Mouse (Mus musculus): Measurements from ENCODE around the gene Pigr. TPM values are rescaled to one million over a fixed set of nuclear protein-coding genes. Genes with fewer than 3 reads are reported as not detected.

Pigr gene
- total RNA-seq, 1 experiment from 2014 or later: 1.5 TPM

DNA sequence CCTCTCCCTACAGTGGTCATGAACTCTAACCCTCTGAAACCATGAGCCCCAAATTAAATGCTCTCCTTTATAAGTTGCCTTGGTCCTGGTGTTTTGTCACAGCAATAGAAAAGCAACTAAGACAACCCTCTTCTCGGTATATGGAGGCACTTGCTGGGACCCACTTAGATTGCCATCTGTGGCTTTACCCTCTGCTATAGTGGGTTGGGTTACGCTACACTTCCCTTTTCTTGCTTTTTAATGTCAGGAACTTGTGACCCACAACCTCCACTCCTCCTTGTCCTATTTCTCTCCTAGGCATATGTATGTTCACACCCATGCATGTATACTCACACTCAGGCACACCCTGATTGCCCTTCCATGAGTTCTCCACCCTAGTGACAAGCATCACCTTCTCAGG is 46.4 kb downstream of the Pigr start:
- ATAC-seq (ENCODE audit: extremely low read depth, insufficient number of reproducible peaks, low FRiP score, poor library complexity, severe bottlenecking): no peak

DNA sequence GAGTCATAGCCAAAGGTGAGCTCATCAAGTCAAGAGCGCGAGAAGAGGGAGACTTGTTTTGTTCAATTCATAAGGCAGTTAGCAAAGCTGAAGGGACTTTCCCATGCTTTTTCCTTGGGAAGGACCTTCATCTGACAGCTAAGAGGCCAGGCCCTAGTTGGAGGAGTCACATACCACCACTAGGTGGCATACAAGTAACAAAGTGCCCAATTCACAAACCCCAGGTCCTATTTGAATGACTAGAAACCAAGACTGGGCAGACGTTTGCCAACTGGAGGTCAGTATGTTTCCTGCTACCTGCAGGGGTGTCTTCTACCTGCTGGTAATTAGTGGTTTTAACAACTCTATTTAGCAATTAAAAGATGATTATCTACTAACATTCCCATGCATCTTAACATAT is 48.7 kb downstream of the Pigr start:
- peak; percentile 22; the same call in 1 of the 2 replicates for ATAC-seq (ENCODE audit: extremely low read depth, insufficient number of reproducible peaks, low FRiP score, poor library complexity, severe bottlenecking)

DNA sequence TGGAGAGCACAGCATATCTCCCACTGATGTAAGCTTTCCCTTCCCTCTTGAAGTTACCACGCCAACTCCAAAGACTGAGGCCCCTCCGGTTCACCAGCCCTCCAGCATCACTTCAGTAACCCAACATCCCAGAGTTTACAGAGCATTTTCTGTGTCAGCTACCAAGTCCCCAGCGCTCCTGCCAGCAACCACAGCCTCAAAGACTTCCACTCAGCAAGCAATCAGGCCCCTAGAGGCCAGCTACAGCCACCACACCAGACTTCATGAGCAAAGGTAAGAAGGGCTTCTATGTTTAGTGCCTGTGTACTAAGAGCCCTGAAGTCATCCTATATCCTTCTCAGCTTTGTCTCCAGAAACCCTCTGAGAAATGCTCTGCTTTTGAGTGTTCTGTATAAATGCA is 49.4 kb downstream of the Pigr start:
- ATAC-seq (ENCODE audit: extremely low read depth, insufficient number of reproducible peaks, low FRiP score, poor library complexity, severe bottlenecking): no peak

DNA sequence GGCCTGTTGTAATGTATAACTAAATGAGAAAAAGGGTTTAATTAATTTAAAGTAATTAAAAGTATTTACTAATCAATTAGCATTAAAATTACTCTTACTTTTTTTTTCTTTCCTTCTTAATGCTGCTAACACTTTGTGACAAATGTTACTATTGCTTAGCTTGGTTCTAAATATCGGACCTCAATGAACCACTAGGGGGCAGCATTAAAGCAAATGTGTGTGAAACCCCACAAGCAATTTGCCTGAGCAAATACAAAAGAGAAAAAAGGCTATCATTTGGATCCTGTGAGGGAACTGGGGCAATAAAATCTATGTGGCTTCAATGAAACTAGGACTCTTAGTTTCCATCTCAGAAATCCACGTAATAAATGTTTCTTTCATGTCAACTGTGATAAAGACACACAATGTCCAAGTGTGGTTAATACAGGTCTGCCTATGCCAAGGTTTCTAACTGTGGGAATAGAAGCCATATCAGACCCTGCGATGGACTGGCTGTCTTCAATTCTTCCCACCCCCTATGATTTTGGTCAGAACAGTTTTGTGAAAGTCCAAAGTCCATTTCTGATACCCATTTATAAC is 50.5 kb downstream of the Pigr start:
- ATAC-seq (ENCODE audit: extremely low read depth, insufficient number of reproducible peaks, low FRiP score, poor library complexity, severe bottlenecking): peak; percentile 35; the same call in 1 of the 2 replicates

GRCm38 (mm10) chr1:130877889-130878614 is 51.6 kb downstream of the Pigr start:
- ATAC-seq (ENCODE audit: extremely low read depth, insufficient number of reproducible peaks, low FRiP score, poor library complexity, severe bottlenecking): no peak

DNA sequence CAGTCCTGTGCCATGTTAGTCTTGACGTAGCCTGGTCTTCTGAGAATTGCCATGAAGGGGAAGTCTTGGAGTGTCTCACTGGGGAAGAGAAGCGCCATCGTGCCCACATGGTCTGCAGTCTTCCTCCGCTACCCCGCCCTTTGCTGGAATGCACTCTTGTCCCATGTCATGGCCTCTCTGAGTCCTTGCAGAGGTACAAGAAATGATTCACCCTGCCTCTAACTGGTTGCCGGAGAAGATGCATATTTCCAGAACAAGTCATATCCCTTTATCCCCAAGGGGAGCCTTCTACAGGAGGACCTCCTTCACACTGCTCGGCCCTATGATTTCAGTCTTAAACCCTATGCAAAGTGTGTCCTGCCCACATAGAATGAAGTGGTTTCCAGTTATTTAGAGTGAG is 53.4 kb downstream of the Pigr start:
- ATAC-seq (ENCODE audit: extremely low read depth, insufficient number of reproducible peaks, low FRiP score, poor library complexity, severe bottlenecking): no peak

GRCm38 (mm10) chr1:130883146-130883545 is 56.7 kb downstream of the Pigr start:
- ATAC-seq (ENCODE audit: extremely low read depth, insufficient number of reproducible peaks, low FRiP score, poor library complexity, severe bottlenecking): no peak

- ATAC-seq (ENCODE audit: extremely low read depth, insufficient number of reproducible peaks, low FRiP score, poor library complexity, severe bottlenecking): no peak
These were observed 60.9 kb downstream of the Pigr start, which contains the start of gene Il24 for GRCm38 (mm10) chr1:130887354-130887753. Gene Il24 (minus strand): TSS chr1:130887454.

DNA sequence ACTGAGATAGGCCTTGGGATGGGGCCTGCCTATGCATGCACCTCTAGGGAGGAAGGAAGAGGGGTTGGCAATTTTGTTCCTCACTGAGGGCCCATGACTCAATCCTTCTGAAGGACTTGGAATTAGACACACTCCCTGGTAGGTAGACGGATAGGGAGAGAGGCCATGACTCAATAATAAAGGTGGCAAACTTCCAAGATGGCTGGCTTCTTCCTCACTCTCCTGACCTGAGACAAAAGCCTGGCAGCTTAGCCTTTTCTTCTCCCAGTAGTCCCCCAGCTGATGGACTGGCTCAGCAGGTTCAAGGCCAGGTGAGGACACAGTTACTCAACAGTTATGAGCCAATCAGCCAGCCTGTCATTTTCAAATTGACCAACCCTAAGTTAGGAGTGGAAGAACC is 66.0 kb downstream of the Pigr start:
- no peak for ATAC-seq (ENCODE audit: extremely low read depth, insufficient number of reproducible peaks, low FRiP score, poor library complexity, severe bottlenecking)

DNA sequence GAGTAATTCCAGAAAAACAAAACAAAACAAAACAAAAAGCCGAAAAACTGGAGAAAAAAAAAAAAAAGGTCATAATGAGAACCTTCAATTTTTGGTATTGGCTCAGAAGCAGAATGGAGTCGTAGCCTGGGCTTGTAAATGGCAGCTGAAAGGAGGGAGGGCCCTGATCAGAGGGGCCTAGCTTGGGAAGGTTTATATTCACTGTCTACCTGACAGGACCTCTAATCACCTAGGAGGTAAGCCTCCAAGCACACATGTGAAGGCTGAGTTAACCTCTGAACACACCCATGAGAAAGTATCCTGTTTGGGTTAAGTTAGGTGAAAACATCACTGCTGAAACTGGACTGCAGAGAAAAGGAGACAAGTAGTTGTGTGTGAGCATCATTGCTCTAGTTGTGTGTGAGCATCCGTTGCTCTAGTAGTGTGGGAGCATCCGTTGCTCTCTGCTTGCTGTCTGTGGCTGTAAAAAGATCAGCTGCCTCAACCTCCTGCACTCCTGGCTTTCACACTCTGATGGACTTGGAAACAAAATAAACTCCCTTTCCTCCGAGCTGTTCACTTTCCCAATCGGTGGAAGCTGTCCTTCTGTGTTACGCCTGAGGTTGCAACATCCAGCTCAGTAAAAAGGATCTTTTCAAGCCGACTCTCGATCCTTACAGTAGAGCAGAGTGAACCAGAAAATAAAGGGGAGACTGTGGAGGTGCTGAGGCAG is 67.0 kb downstream of the Pigr start:
- ATAC-seq (ENCODE audit: extremely low read depth, insufficient number of reproducible peaks, low FRiP score, poor library complexity, severe bottlenecking): no peak

DNA sequence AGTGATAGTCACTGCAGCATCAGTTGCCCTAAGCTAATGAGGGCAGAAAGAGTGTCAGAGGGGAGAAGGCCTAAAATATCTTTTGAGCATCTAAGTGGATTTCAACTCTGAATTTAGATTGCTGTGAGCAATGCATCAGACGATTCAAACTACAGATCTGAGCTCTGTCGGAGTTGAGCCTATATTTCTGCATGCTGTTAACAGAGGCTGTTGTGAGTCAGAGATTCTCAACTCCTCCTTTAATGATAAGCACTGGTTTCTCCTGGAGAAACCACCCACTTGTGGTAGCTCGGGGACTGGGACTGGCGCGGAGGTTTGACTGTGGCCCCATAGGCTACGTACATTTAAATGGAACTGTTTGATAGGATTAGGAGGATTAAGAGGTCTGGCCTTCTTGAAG is 68.0 kb downstream of the Pigr start:
- no peak for ATAC-seq (ENCODE audit: extremely low read depth, insufficient number of reproducible peaks, low FRiP score, poor library complexity, severe bottlenecking)

Other genes starting within 250 kb of the Pigr start
- not detected in 2 replicates for gene Zp3r, start 197.1 kb upstream of the Pigr start, total RNA-seq (2017)
- 0.12 TPM in 1 of 2 replicates, not detected in the other for gene C4bp, start 165.1 kb upstream of the Pigr start, total RNA-seq (2017)
- not detected in 2 replicates for gene Gm29427, start 110.9 kb upstream of the Pigr start, total RNA-seq (2017)
- 12.6 and 13.6 TPM in 2 replicates for gene Yod1, start 109.4 kb upstream of the Pigr start, total RNA-seq (2017)
- 15.8 and 20.0 TPM in 2 replicates for gene Pfkfb2, start 97.4 kb upstream of the Pigr start, total RNA-seq (2017)
- 1.4 and 3.1 TPM in 2 replicates for gene AA986860, start 94.7 kb upstream of the Pigr start, total RNA-seq (2017)
- gene Fcamr, start 25.8 kb upstream of the Pigr start, total RNA-seq (2017): not detected in 2 replicates
- 429 and 440 TPM in 2 replicates for gene Fcmr, start 39.0 kb downstream of the Pigr start, total RNA-seq (2017)
- gene Il24, start 60.8 kb downstream of the Pigr start, total RNA-seq (2017): not detected in 2 replicates
- 0.74 TPM in 1 of 2 replicates, not detected in the other for gene Il20, start 84.8 kb downstream of the Pigr start, total RNA-seq (2017)
- not detected in 2 replicates for gene Il19, start 113.4 kb downstream of the Pigr start, total RNA-seq (2017)
- not detected in 2 replicates for gene Il10, start 193.2 kb downstream of the Pigr start, total RNA-seq (2017)